Mouse (Mus musculus) megakaryocyte progenitor cell, adult 5-6 weeks (primary cell): ENCODE results near the gene Ccna2. TPM values are rescaled to one million over a fixed set of nuclear protein-coding genes. Genes with fewer than 3 reads are reported as not detected.

Experiments used
- ATAC-seq: replicated peaks from 2 replicates; pipeline ENCODE4 v1.8.0; 2016; ENCODE audit warnings: mild to moderate bottlenecking, moderate TSS enrichment, inconsistent platforms; ENCODE audit not compliant: poor library complexity
- total RNA-seq, 2 experiments: library from RNA; stranded (forward) in 1 of 2; stranded (reverse) in 1 of 2; fragments of 157-497, 149-512 nt in 1 of 2; fragments of 200-1000 nt in 1 of 2; gene quantifications; 2 replicates each; pipeline versions ENCODE4 v1.2.3 to v1.2.4; 2015 to 2017

The Ccna2 gene
- total RNA-seq, 2 experiments from 2014 or later: 186 to 227 TPM

GRCm38 (mm10) chr3:36536041-36536440 lies 35.9 kb downstream of the Ccna2 start:
- no peak for ATAC-seq

DNA sequence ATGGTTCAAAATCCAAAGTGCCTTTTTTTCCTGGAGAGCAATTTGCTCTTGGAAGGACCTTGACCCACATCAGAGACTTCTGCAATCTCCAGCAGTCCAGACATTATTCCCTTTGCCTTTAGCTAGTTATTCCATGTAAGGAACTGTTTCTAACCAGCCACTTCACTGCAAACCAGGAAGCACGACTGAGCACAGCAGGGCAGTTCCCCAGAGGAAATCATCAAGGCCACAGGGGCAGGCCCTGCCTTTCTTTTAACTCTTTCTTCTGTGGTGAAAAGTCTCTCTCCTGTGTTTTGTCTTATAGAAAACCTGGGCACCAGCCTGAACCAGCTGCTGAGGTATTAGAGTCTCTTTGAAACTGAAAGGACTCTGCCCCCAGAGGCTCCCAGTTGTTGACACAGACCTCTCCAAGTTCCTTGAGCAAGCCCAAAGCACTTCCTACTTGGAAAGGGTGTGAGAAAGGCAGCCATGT lies 38.7 kb downstream of the Ccna2 start:
- ATAC-seq: peak; percentile 53; the same call in 1 of the 2 replicates

DNA sequence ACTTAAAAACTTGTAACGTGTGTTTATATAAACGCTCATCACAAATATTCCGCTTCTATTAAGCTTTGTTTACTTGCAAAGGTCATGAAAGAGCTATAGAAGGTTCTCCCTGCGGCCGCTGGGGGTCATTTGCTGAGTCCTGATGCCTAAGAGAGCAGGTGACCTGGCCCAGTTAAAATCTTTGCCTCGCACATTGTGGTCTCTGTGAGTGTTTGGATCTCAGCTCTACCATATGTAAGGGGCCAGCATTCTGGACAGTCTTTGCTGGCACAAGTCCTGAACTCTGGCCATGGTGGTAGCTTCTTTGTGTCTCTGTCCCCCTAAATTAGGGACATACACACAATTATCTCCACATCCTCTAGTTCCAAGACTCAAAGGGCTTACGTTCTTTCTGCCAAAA lies 39.2 kb downstream of the Ccna2 start:
- ATAC-seq: no peak

GRCm38 (mm10) chr3:36531979-36532542 lies 39.9 kb downstream of the Ccna2 start:
- peak; percentile 68 for ATAC-seq

- ATAC-seq: no peak
Measured at GRCm38 (mm10) chr3:36531242-36531641, 40.7 kb downstream of the Ccna2 start.

DNA sequence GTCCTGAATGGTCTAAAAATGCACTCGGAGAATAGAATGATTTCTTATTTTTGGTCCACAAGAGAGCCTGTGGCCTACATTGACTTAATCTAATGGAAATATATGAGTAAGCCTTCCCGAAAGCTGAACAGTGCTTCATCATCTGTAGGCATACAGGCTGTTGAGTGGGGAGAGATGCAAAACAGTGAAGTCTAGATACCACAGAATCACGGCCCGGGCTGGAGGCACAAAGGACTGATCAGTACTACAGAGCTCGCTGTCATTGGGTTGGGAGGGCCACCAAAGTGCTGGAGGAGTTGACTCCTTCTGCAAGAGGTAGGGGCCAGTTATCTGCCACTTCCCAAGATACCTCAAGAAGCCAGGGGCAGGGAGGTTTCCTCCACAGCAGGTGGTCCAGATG lies 41.2 kb downstream of the Ccna2 start:
- ATAC-seq: no peak

GRCm38 (mm10) chr3:36530345-36530744 lies 41.6 kb downstream of the Ccna2 start:
- no peak for ATAC-seq

DNA sequence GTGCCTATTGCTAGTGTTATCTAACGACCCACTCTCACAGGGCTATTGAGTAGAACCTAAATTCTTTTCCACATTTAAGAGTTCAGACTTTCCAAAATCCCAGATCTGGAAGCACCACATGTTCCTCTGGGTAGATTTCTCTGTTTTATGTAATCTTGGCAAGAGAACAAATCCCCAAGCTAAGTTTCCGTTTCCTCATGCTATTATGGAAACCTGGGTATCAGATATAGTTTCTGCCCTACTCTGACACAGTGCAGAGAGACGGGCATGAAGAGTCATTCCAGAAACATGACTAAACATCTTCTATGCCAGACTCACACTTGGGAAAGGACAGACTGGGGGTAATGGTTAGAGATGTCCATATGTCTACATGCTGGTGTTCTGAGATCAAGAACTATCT lies 47.5 kb downstream of the Ccna2 start:
- no peak for ATAC-seq

GRCm38 (mm10) chr3:36522137-36522536 lies 49.8 kb downstream of the Ccna2 start:
- no peak for ATAC-seq

DNA sequence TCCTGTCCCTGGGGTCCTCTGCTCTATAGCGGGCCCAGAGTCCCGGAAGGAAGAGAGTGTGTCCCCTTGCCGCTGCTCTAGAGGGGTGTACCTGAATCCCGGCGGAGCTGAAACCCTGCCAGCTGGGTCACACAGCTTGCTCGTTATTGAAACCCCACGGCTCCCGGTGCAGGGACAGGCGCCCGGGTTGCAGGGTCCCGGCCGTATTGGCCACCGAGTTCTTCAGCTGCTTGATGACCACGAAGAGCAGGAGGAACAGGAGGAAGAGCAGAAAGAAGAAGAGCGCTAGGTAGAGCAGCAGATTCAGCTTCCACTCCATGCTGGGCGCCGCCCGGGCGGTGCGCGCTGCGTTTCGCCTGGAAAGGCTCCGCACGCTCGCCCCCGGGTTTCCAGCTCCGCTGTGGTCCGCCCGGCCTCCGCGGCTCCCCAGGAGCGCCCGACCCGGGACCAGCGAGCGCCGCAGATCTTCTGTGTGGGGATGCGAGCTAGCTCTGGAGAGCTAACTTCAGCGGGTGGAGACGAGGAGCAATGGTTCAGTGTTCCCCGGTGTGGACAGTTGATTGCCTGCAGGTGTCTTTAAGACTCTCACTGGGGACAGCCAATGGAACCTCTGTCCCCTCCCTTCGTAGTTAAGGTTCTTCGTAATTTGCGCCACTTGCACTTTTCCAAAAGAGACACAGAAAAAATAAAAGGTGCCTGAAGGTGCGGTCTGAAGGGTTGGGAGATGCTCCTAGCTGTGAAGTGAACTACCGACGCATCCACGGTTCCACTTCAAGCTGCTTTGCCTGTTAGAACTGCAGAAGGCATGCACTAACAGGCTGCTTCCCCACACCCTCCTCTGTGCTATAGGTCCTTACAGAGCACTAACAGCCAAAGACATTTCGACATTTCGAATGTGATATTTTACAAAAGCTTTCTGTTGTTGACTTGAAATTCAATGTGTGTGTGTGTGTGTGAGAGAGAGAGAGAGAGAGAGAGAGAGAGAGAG lies 50.6 kb downstream of the Ccna2 start, which contains the start of gene Gm11549:
Gene Gm11549, minus strand, starts transcription at position 741 of the 988 bp plus-strand sequence.
- ATAC-seq: 0 out of 2 replicates have a peak, but pooled peaks have one; percentile 9

- no peak for ATAC-seq
Measured at GRCm38 (mm10) chr3:36516196-36516595, 55.8 kb downstream of the Ccna2 start.

Other genes starting within 250 kb of the Ccna2 start
- gene Anxa5, start 96.3 kb downstream of the Ccna2 start, total RNA-seq (2015): 146 and 163 TPM in 2 replicates
- gene Anxa5, start 96.3 kb downstream of the Ccna2 start, total RNA-seq (2017): 86.3 and 113 TPM in 2 replicates
- gene 1810062G17Rik, start 96.2 kb downstream of the Ccna2 start, total RNA-seq (2015): 0.35 and 0.49 TPM in 2 replicates
- gene 1810062G17Rik, start 96.2 kb downstream of the Ccna2 start, total RNA-seq (2017): 0.21 and 1.4 TPM in 2 replicates
- not detected in 2 replicates for gene Gm11549, start 50.3 kb downstream of the Ccna2 start, total RNA-seq (2015)
- not detected in 2 replicates for gene Gm11549, start 50.3 kb downstream of the Ccna2 start, total RNA-seq (2017)
- 80.8 and 81.1 TPM in 2 replicates for gene Exosc9, start 19.5 kb downstream of the Ccna2 start, total RNA-seq (2015)
- 105 and 123 TPM in 2 replicates for gene Exosc9, start 19.5 kb downstream of the Ccna2 start, total RNA-seq (2017)
- 2.1 and 3.0 TPM in 2 replicates for gene Bbs7, start 41.3 kb upstream of the Ccna2 start, total RNA-seq (2015)
- 3.0 and 9.4 TPM in 2 replicates for gene Bbs7, start 41.3 kb upstream of the Ccna2 start, total RNA-seq (2017)
- gene Trpc3, start 118.0 kb upstream of the Ccna2 start, total RNA-seq (2015): not detected in 2 replicates
- gene Trpc3, start 118.0 kb upstream of the Ccna2 start, total RNA-seq (2017): not detected in 2 replicates